Mouse (Mus musculus) small intestine, adult 2 months (tissue): Measurements from ENCODE around the gene Rxfp2.

ENCODE experiments used
- CTCF ChIP-seq: fragments of 200-500 bp; IDR thresholded peaks from 2 replicates; pipeline ENCODE4 v1.5.1; 2012; ENCODE audit warnings: low read depth, mild to moderate bottlenecking, control low read depth, inconsistent platforms, low read length, moderate library complexity, mixed read lengths; ENCODE audit not compliant: insufficient replicate concordance, insufficient read length; ENCODE audit errors: extremely low read depth
- POLR2A ChIP-seq: fragments of 200-500 bp; IDR thresholded peaks from 2 replicates; pipeline ENCODE4 v1.6.1; 2012; ENCODE audit warnings: low read depth, mild to moderate bottlenecking, control low read depth, inconsistent platforms, low read length, moderate library complexity

DNA sequence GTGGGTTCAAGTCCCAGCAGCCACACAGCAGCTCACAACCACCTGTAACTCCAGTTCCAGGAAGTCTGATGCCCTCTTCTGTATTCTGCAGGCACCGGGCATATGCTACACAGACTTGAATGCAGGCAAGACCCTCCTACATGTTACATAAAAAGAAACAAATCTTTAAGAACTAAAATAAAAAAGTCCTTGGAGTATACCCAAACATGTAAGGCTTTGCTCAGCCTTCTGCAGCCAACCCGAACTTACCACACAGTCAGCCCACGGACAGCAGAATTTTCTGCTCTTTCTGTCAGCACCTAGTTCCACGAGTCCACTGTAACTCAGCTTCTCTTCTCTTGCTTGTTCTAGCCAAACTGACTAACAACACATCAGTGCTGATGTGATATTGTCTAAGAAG is 34.8 kb downstream of the Rxfp2 start:
- TF ChIP-seq CTCF (no peak), POLR2A (no peak)
